Mouse (Mus musculus) G1E (cell line): ENCODE data around the gene Rftn1.

Experiments used
- CTCF ChIP-seq: IDR thresholded peaks from 2 replicates; pipeline ENCODE4 v1.5.1; 2012; ENCODE audit warnings: low read depth, low read length, inconsistent platforms, mixed read lengths
- GATA1 ChIP-seq: IDR thresholded peaks from 2 replicates; pipeline ENCODE4 v1.6.1; 2012; ENCODE audit warnings: borderline replicate concordance, low read length, inconsistent platforms, mixed read lengths
- POLR2AphosphoS5 ChIP-seq: IDR thresholded peaks from 2 replicates; pipeline ENCODE4 v1.6.1; 2012; ENCODE audit warnings: low read depth, low read length, inconsistent platforms; ENCODE audit not compliant: insufficient replicate concordance
- TAL1 ChIP-seq: conservative IDR thresholded peaks from 2 replicates; pipeline ENCODE4 v1.6.1; 2012; ENCODE audit warnings: low read depth, low read length, inconsistent platforms, mixed read lengths

DNA sequence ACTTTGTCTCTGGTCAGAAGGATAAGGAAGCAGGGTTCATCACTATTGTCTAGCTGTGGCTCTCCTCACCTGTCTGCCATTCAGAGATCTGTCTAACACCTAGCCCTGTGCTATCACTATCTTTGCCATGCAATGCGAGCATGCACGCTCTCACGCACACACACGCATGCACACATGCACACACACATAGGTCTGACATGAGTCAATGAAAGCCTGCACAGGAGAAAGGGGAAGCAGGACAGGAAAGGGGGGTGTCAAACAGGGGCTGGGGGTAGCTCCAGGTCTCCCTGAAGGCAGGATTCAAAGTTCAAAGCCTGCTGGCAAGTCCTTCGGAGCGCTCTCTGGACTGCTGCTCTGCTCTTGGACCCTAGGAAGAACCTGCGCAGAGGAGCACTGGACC, 4.9 kb upstream of the Rftn1 start:
- TF ChIP-seq CTCF, result no peak
- no peak for TF ChIP-seq TAL1
- no peak for TF ChIP-seq GATA1
- TF ChIP-seq POLR2AphosphoS5, result no peak
